In genomic region chr15:11084993-11085365, GRCm38 (mm10) we compare ENCODE assay signal across 19 mouse cellular contexts. TPM values are rescaled to one million over a fixed set of nuclear protein-coding genes. Genes with fewer than 3 reads are reported as not detected.
DNase-seq lines count a peak whose midpoint lies in the region; ATAC-seq and TF ChIP-seq lines count a peak whose summit lies in the region.
"Had no signal": no experiment of that assay in that cellular context is flagged by ENCODE, and none has a peak within 500 bp of the region (broad histone marks: within the 10 kb centered on the region; RNA-seq: fewer than 3 reads in every experiment).

No protein-coding gene starts in this region.

- no peaks in the 10 kb centered on the region for H3K9me3 ChIP-seq in lung, embryonic 14.5 days (ENCODE audit: low read depth, low read length)
- H3K9me3 ChIP-seq in limb, embryonic 13.5 days: no peaks in the 10 kb centered on the region
- no peaks in the 10 kb centered on the region for H3K9me3 ChIP-seq in kidney, embryonic 16.5 days (ENCODE audit: low read length)
- H3K9me3 ChIP-seq in forebrain, embryonic 11.5 days (ENCODE audit: control insufficient read depth, low read length): no peaks in the 10 kb centered on the region
- H3K9me3 ChIP-seq: embryonic facial prominence, embryonic 12.5 days; midbrain, embryonic 13.5 days had no signal

- H3K36me3 ChIP-seq in lung, embryonic 14.5 days (ENCODE audit: insufficient read depth): no peaks in the 10 kb centered on the region
- no peaks in the 10 kb centered on the region for H3K36me3 ChIP-seq in limb, embryonic 13.5 days
- no peaks in the 10 kb centered on the region for H3K36me3 ChIP-seq in kidney, embryonic 16.5 days (ENCODE audit: insufficient read depth, low read length)
- H3K36me3 ChIP-seq in forebrain, embryonic 11.5 days (ENCODE audit: control insufficient read depth, insufficient read depth, low read length): no peaks in the 10 kb centered on the region
- H3K36me3 ChIP-seq: embryonic facial prominence, embryonic 12.5 days; midbrain, embryonic 13.5 days had no signal

- no peak for DNase-seq in lung, embryonic 14.5 days
- no peak for DNase-seq in lung, postnatal 14 days
- DNase-seq in NIH3T3 (ENCODE audit: low read depth): peak; percentile 45
- peak; percentile 65 for DNase-seq in embryo, embryonic 9.5 days (ENCODE audit: extremely low spot score)
- DNase-seq in forebrain, embryonic 11.5 days (ENCODE audit: low spot score): no peak
- DNase-seq: adrenal gland, postnatal 36 days; cerebellum, adult 9-11 months; heart, postnatal 14 days; liver; lung, postnatal 4 days; right cerebral cortex, postnatal 14 days; thymus, adult 2 months had no signal

- H3K27ac ChIP-seq in lung, embryonic 14.5 days (ENCODE audit: low read depth): peak overlapping the region; percentile 72; the same call in 1 of the 2 replicates
- H3K27ac ChIP-seq in limb, embryonic 13.5 days: peak overlapping the region; percentile 61; the same call in 1 of the 2 replicates
- H3K27ac ChIP-seq in kidney, embryonic 16.5 days (ENCODE audit: low read length): no peak overlapping the region
- H3K27ac ChIP-seq in forebrain, embryonic 11.5 days (ENCODE audit: low read depth, low read length): no peak overlapping the region
- H3K27ac ChIP-seq: left cerebral cortex, adult 2 months; midbrain, embryonic 13.5 days had no signal

- H3K4me3 ChIP-seq in lung, embryonic 14.5 days (ENCODE audit: low read depth, low read length): no peak overlapping the region
- H3K4me3 ChIP-seq in limb, embryonic 13.5 days: no peak overlapping the region
- no peak overlapping the region for H3K4me3 ChIP-seq in kidney, embryonic 16.5 days (ENCODE audit: low read length)
- no peak overlapping the region for H3K4me3 ChIP-seq in forebrain, embryonic 11.5 days (ENCODE audit: low read depth, low read length)
- H3K4me3 ChIP-seq: embryonic facial prominence, embryonic 12.5 days; left cerebral cortex, adult 2 months; midbrain, embryonic 13.5 days had no signal

- 22% methylated on average over 1 of the region's 1 CpGs for WGBS in lung, embryonic 14.5 days
- WGBS in limb, embryonic 13.5 days: 38% methylated on average over 1 of the region's 1 CpGs
- 29% methylated on average over 1 of the region's 1 CpGs for WGBS in kidney, embryonic 16.5 days
- WGBS in forebrain, embryonic 11.5 days: 35% methylated on average over 1 of the region's 1 CpGs

- no peak; the same call in 1 of the 2 replicates for ATAC-seq in lung, embryonic 14.5 days (ENCODE audit: insufficient read depth)
- ATAC-seq in limb, embryonic 13.5 days (ENCODE audit: low FRiP score, low read depth): no peak
- no peak for ATAC-seq in kidney, embryonic 16.5 days (ENCODE audit: low FRiP score, low TSS enrichment)
- no peak for ATAC-seq in forebrain, embryonic 11.5 days (replicated peaks; ENCODE audit: low FRiP score)
- ATAC-seq: forebrain, embryonic 14.5 days had no signal

- no peaks in the 10 kb centered on the region for H3K27me3 ChIP-seq in lung, embryonic 14.5 days (ENCODE audit: insufficient read depth, low read length)
- H3K27me3 ChIP-seq in limb, embryonic 13.5 days: no peaks in the 10 kb centered on the region
- no peaks in the 10 kb centered on the region for H3K27me3 ChIP-seq in kidney, embryonic 16.5 days (ENCODE audit: insufficient read depth, low read length)
- no peaks in the 10 kb centered on the region for H3K27me3 ChIP-seq in forebrain, embryonic 11.5 days (ENCODE audit: control insufficient read depth, insufficient read depth, low read length)
- H3K27me3 ChIP-seq: embryonic facial prominence, embryonic 12.5 days; midbrain, embryonic 13.5 days had no signal

- H3K4me1 ChIP-seq in lung, embryonic 14.5 days (ENCODE audit: insufficient read depth): no peaks in the 10 kb centered on the region
- peaks cover 18% of the 10 kb centered on the region for H3K4me1 ChIP-seq in limb, embryonic 13.5 days
- H3K4me1 ChIP-seq in kidney, embryonic 16.5 days (ENCODE audit: insufficient read depth, low read length): 0 out of 2 replicates have a peak, but pooled peaks cover 15% of the 10 kb centered on the region
- H3K4me1 ChIP-seq in forebrain, embryonic 11.5 days (replicated peaks; ENCODE audit: control insufficient read depth, insufficient read depth, low read length): no peaks in the 10 kb centered on the region

- H3K4me2 ChIP-seq in lung, embryonic 14.5 days: no peak overlapping the region
- H3K4me2 ChIP-seq in limb, embryonic 13.5 days (replicated peaks): no peak overlapping the region
- H3K4me2 ChIP-seq in kidney, embryonic 16.5 days (replicated peaks; ENCODE audit: low read depth, low read length): no peak overlapping the region
- no peak overlapping the region for H3K4me2 ChIP-seq in forebrain, embryonic 11.5 days (ENCODE audit: low read depth, low read length, severe bottlenecking)
- H3K4me2 ChIP-seq: embryonic facial prominence, embryonic 12.5 days; midbrain, embryonic 13.5 days had no signal

- H3K9ac ChIP-seq in lung, embryonic 14.5 days: no peak overlapping the region
- H3K9ac ChIP-seq in limb, embryonic 13.5 days: no peak overlapping the region
- H3K9ac ChIP-seq in kidney, embryonic 16.5 days (replicated peaks; ENCODE audit: low read length): no peak overlapping the region
- no peak overlapping the region for H3K9ac ChIP-seq in forebrain, embryonic 11.5 days (ENCODE audit: low read length)
- H3K9ac ChIP-seq: embryonic facial prominence, embryonic 12.5 days; midbrain, embryonic 13.5 days had no signal

- no peak for TF ChIP-seq CTCF in lung, embryonic 14.5 days (IDR thresholded peaks at IDR 0.05; ENCODE audit: low read depth)

RNA-seq across cellular contexts. Expression of gene Adamts12, which starts 20.4 kb away (rescaled TPM):
- 6.8 and 7.0 TPM in 2 replicates for polyA plus RNA-seq in lung, embryonic 14.5 days (2014; fragmentation: Nextera tagmentation; extraction: Ambion mirVana)
- 4.8 and 4.9 TPM in 2 replicates for polyA plus RNA-seq in limb, embryonic 13.5 days (2015; fragmentation: Nextera tagmentation; extraction: Ambion mirVana)
- polyA plus RNA-seq in kidney, embryonic 16.5 days (2015; fragmentation: Nextera tagmentation; extraction: Ambion mirVana): 3.6 and 3.8 TPM in 2 replicates
- 2.1 and 2.4 TPM in 2 replicates for polyA plus RNA-seq in forebrain, embryonic 11.5 days (2014; fragmentation: Nextera tagmentation; extraction: Ambion mirVana)

RNA-seq across cellular contexts. Expression of gene Rxfp3, which starts 47.2 kb away (rescaled TPM):
- polyA plus RNA-seq in lung, embryonic 14.5 days (2014; fragmentation: Nextera tagmentation; extraction: Ambion mirVana): 0.04 and 0.07 TPM in 2 replicates
- 1.1 and 1.4 TPM in 2 replicates for polyA plus RNA-seq in limb, embryonic 13.5 days (2015; fragmentation: Nextera tagmentation; extraction: Ambion mirVana)
- 0.33 and 0.37 TPM in 2 replicates for polyA plus RNA-seq in kidney, embryonic 16.5 days (2015; fragmentation: Nextera tagmentation; extraction: Ambion mirVana)
- polyA plus RNA-seq in forebrain, embryonic 11.5 days (2014; fragmentation: Nextera tagmentation; extraction: Ambion mirVana): 0.76 and 1.1 TPM in 2 replicates
- polyA plus RNA-seq: intestine, embryonic 14.5 days had no signal

Comparison
In these comparisons a context has a peak if more than half of its experiments do, and no peak if none do; other contexts are left out.
1. DNase-seq: peak in NIH3T3 (single experiment) and embryo, embryonic 9.5 days (single experiment); none in lung, embryonic 14.5 days (single experiment), lung, postnatal 14 days (single experiment) and forebrain, embryonic 11.5 days (single experiment).
2. H3K27ac ChIP-seq: peak in lung, embryonic 14.5 days (single experiment) and limb, embryonic 13.5 days (single experiment); none in kidney, embryonic 16.5 days (single experiment) and forebrain, embryonic 11.5 days (single experiment).